Mouse (Mus musculus) intestine, embryonic 14.5 days (tissue): ENCODE measurements around the gene Gm48551. TPM values are rescaled to one million over a fixed set of nuclear protein-coding genes. Genes with fewer than 3 reads are reported as not detected.

Experiments
- ATAC-seq: fragments of 200-750 bp; cut with Nextera tagmentation; replicated peaks from 2 replicates; pipeline ENCODE4 v1.8.0; 2017; ENCODE audit warnings: low read depth, moderate number of reproducible peaks, moderate TSS enrichment, moderate library complexity; ENCODE audit not compliant: low FRiP score, low TSS enrichment
- DNase-seq: peaks from one replicate; pipeline ENCODE4 v3.0.0-alpha.2; 2018; ENCODE audit warnings: low spot score
- H3K27ac ChIP-seq: fragments of 300-500 bp; sonication (generic); 2 replicates; pipeline ENCODE4 v1.5.1; 2014; ENCODE audit warnings: low read depth, mild to moderate bottlenecking, control low read depth
- H3K27me3 ChIP-seq: fragments of 300-500 bp; sonication (generic); replicated peaks from 2 replicates; pipeline ENCODE4 v1.6.1; 2014; ENCODE audit warnings: low read length, control low read depth; ENCODE audit not compliant: control insufficient read depth, insufficient read depth
- H3K36me3 ChIP-seq: fragments of 300-500 bp; sonication (generic); 2 replicates; pipeline ENCODE4 v1.6.1; 2014; ENCODE audit warnings: low read length, control low read depth; ENCODE audit not compliant: control insufficient read depth, insufficient read depth
- H3K4me1 ChIP-seq: fragments of 300-500 bp; sonication (generic); replicated peaks from 2 replicates; pipeline ENCODE4 v1.6.1; 2014; ENCODE audit warnings: low read length, control low read depth, mixed read lengths; ENCODE audit not compliant: control insufficient read depth, insufficient read depth
- H3K4me2 ChIP-seq: fragments of 300-500 bp; sonication (generic); 2 replicates; pipeline ENCODE4 v1.6.1; 2014; ENCODE audit warnings: low read length
- H3K4me3 ChIP-seq: fragments of 300-500 bp; sonication (generic); 2 replicates; pipeline ENCODE4 v1.5.1; 2014; ENCODE audit warnings: low read depth, low read length, control low read depth, mixed read lengths
- H3K9ac ChIP-seq: fragments of 300-500 bp; sonication (generic); 2 replicates; pipeline ENCODE4 v1.6.1; 2014; ENCODE audit warnings: mild to moderate bottlenecking, low read length
- H3K9me3 ChIP-seq: fragments of 300-500 bp; sonication (generic); 2 replicates; pipeline ENCODE4 v1.6.1; 2016; ENCODE audit warnings: low read length, control low read depth; ENCODE audit not compliant: control insufficient read depth
- WGBS: fragments of 180-500 bp; shearing (Covaris S2); extraction: QIAGEN DNeasy Blood & Tissue Kit; methylation state at CpG from one replicate; pipeline ENCODE4 v1.1.7; 2014; 5-methylcytosine and 5-hydroxymethylcytosine counted together
- polyA plus RNA-seq: library from polyadenylated mRNA; unstranded; fragments of >200 nt; fragmentation: Nextera tagmentation; extraction: Ambion mirVana; gene quantifications from 2 replicates; pipeline ENCODE4 v1.2.1, GENCODE M21; 2014

Gm48551 gene
- polyA plus RNA-seq = 2.4 and 4.2 TPM in 2 replicates

DNA sequence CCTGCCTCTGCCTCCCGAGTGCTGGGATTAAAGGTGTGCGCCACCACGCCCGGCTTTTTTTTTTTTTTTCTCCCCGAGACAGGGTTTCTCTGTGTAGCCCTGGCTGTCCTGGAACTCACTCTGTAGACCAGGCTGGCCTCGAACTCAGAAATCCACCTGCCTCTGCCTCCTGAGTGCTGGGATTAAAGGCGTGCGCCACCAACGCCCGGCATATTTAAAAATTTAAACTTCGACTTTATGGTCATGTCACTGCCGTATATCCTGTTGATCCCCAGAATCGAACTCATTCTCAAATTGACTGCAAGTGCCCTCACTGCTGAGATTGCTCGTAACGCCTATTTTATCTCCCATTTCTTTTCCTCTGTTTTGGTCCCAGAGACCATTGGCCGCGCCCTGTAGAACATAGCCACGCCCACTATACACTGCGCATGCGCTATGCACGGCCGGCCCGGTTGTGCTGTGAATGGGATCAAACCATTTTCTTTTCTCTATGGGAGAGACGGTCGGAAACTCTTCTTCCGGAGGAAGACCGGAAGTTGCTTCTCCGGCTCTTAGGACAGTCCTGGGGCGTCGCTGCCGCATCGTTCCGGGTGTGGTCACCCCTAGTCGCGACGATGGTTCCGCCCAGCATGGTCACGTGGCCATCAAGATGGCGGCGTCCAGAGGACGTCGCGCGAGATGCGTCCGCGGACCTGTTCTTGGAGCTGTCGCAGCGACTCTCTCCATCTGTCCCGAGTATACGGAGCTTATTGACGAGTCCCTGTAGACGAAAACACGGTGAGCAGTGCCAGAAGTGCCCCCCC is at the start of gene Gm48551, which contains the start of gene Dohh:
Gene Gm48551, plus strand, starts transcription at position 665 of the 803 bp plus-strand sequence.
Gene Dohh, plus strand, starts transcription at position 627 of the 803 bp plus-strand sequence.
- Histone ChIP-seq H3K9me3 (no peaks in the 10 kb centered on the region), H3K4me3 (peak within 1 kb of the TSS; percentile 97), H3K27ac (peak within 1 kb of the TSS; percentile 85), H3K4me2 (peak within 1 kb of the TSS; percentile 96), H3K27me3 (no peaks in the 10 kb centered on the region), H3K4me1 (peaks cover 10% of the 10 kb centered on the region), H3K36me3 (peaks cover 32% of the 10 kb centered on the region), H3K9ac (peak within 1 kb of the TSS; percentile 87)
- 4% methylated on average over 51 of the region's 54 CpGs for WGBS
- DNase-seq (peak; percentile 100), ATAC-seq (peak; percentile 91)

DNA sequence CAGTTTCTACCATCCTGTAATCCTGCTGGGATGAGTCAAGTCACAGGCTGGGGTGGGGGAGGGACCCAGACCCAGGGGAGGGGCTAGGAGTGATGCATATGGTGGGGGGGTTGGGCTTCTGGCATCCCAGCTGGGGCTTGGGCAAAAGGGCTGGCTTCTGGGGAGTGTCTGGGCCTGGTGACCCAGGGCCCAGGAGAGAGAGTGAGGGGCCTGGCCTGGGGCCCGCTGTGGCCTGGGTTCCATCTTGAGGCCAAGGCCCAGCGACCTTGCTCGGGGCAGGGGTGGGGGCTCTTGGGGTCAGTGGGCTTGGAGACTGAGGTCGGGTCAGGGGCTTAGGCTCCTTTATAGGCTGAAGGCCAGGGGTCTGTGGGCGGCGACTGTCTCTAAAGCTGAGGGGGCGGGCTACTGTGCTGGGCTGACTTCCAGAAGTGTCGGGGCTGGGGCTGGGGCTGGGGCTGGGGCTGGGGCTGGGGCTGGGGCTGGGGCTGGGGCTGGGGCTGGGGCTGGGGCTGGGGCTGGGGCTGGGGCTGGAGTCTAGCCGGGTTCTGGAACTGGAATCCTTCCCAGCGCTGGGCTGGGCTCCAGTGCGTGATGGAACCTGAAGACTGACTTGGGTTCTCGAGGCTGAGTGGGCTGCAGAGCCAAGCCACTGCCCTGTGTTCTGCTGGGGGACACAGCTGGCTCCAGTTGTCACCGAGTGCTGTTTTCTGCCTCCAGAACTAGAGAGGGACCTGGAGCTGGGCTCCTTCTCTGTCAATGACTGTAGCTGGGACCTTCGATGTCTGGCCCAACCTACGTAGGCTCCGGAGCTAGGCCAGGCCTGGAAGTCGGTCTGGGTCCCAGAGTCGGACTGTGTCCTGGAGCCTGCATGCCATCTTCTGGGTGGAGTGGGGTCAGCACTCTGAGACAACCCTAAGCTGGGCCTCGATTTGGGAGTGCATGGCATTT is 48.6 kb upstream of the Gm48551 start:
- Histone ChIP-seq H3K9ac (peak overlapping the region; percentile 11; the same call in 1 of the 2 replicates), H3K4me1 (peaks cover 28% of the 10 kb centered on the region), H3K9me3 (no peaks in the 10 kb centered on the region), H3K36me3 (no peaks in the 10 kb centered on the region), H3K27ac (peak overlapping the region; percentile 80), H3K4me3 (0 out of 2 replicates have a peak overlapping the region, but pooled peaks have one; percentile 6), H3K4me2 (peak overlapping the region; percentile 31; the same call in 1 of the 2 replicates), H3K27me3 (peaks cover 9% of the 10 kb centered on the region; the same call in 1 of the 2 replicates)
- peak; percentile 33; the same call in 1 of the 2 replicates for ATAC-seq
- 43% methylated on average over 19 of the region's 19 CpGs for WGBS
- no peak for DNase-seq

- DNase-seq (no peak), ATAC-seq (no peak)
- no peaks in the 10 kb centered on the region for H3K36me3 ChIP-seq
- no peak overlapping the region for H3K4me3 ChIP-seq
- peaks cover 9% of the 10 kb centered on the region; the same call in 1 of the 2 replicates for H3K27me3 ChIP-seq
- H3K4me1 ChIP-seq = peaks cover 31% of the 10 kb centered on the region
- H3K9ac ChIP-seq = no peak overlapping the region
- H3K4me2 ChIP-seq = no peak overlapping the region
- WGBS = 89% methylated on average over 4 of the region's 4 CpGs
- H3K27ac ChIP-seq = peak overlapping the region; percentile 80; the same call in 1 of the 2 replicates
- no peaks in the 10 kb centered on the region for H3K9me3 ChIP-seq
Measured at GRCm38 (mm10) chr10:81336558-81336957, 47.7 kb upstream of the Gm48551 start.

- 43% methylated on average over 17 of the region's 17 CpGs for WGBS
- ATAC-seq (no peak), DNase-seq (no peak)
- H3K9ac ChIP-seq = no peak overlapping the region
- H3K4me3 ChIP-seq = no peak overlapping the region
- peaks cover 36% of the 10 kb centered on the region for H3K27me3 ChIP-seq
- no peaks in the 10 kb centered on the region for H3K9me3 ChIP-seq
- peaks cover 19% of the 10 kb centered on the region for H3K4me1 ChIP-seq
- no peak overlapping the region for H3K27ac ChIP-seq
- no peaks in the 10 kb centered on the region for H3K36me3 ChIP-seq
- no peak overlapping the region for H3K4me2 ChIP-seq
Measured at GRCm38 (mm10) chr10:81340551-81341332, 43.5 kb upstream of the Gm48551 start.

- ATAC-seq (no peak), DNase-seq (peak; percentile 87)
- Histone ChIP-seq H3K27me3 (peaks cover 36% of the 10 kb centered on the region), H3K4me2 (no peak overlapping the region), H3K9ac (no peak overlapping the region), H3K27ac (no peak overlapping the region), H3K4me1 (peaks cover 15% of the 10 kb centered on the region), H3K4me3 (no peak overlapping the region), H3K9me3 (no peaks in the 10 kb centered on the region), H3K36me3 (no peaks in the 10 kb centered on the region)
- 34% methylated on average over 16 of the region's 16 CpGs for WGBS
Measured at GRCm38 (mm10) chr10:81341333-81341949, 42.8 kb upstream of the Gm48551 start.

GRCm38 (mm10) chr10:81342686-81343505 is 41.4 kb upstream of the Gm48551 start, which contains the start of gene Gipc3:
Gene Gipc3, minus strand, starts transcription at chr10:81343266.
- H3K9me3 ChIP-seq = no peaks in the 10 kb centered on the region
- no peak for ATAC-seq
- peak within 1 kb of the TSS; percentile 84 for H3K4me2 ChIP-seq
- 4% methylated on average over 56 of the region's 67 CpGs for WGBS
- no peak within 1 kb of the TSS for H3K27ac ChIP-seq
- peaks cover 33% of the 10 kb centered on the region for H3K27me3 ChIP-seq
- peaks cover 6% of the 10 kb centered on the region for H3K36me3 ChIP-seq
- H3K4me3 ChIP-seq = peak within 1 kb of the TSS; percentile 44
- H3K4me1 ChIP-seq = peaks cover 22% of the 10 kb centered on the region
- H3K9ac ChIP-seq = peak within 1 kb of the TSS; percentile 48
- DNase-seq = no peak

DNA sequence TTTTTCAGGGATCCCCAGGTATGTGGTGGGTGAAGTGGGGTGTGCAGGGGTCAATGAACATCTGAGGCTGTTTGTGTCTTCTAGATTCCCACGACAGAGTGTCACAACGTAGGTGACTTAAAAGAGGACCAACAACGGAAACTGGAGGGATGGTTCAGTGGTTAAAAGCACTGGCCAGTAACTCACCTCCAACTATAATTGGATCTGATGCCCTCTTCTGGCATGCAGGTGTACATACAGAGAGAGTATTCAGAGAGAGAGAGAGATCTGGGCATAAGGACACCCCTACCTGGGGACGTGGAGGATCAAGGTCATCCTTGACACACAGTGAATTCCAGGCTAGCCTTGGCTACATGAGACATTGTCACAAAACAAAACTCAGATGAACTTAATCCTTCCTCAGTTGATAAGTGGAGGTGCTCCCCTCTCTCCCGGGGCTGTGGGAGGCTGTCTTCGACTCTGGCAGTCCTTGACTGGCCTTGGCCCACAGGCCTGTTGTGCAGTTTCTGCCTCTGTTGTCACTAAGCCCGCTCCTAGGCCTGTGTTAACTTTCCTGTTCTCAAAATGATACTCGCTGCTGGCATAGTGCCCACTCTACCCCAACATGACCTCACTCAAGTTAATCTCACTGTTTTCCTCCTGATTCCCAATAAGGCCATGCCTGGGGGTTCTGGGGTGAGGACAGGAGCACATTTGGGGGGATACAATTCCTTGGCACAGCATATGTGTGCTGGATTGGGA is 39.7 kb upstream of the Gm48551 start:
- Histone ChIP-seq H3K4me3 (no peak overlapping the region), H3K36me3 (peaks cover 6% of the 10 kb centered on the region), H3K9ac (no peak overlapping the region), H3K4me2 (no peak overlapping the region), H3K27ac (no peak overlapping the region), H3K9me3 (no peaks in the 10 kb centered on the region), H3K27me3 (peaks cover 33% of the 10 kb centered on the region), H3K4me1 (peaks cover 32% of the 10 kb centered on the region)
- DNase-seq (no peak), ATAC-seq (no peak)
- WGBS = 51% methylated on average over 8 of the region's 8 CpGs
